Mouse (Mus musculus) left cerebral cortex, adult 18-20 months (tissue): ENCODE data around the gene Dusp2. TPM values are rescaled to one million over a fixed set of nuclear protein-coding genes. Genes with fewer than 3 reads are reported as not detected.

Experiments
- DNase-seq, 2 experiments: peaks; one replicate each; pipeline ENCODE4 v3.0.0; 2021 to 2022; ENCODE audit warnings: low spot score in 2 of 2, mixed read lengths in 1 of 2
- total RNA-seq, 2 experiments: library from RNA; stranded (reverse); gene quantifications; 2 replicates each; pipeline ENCODE4 v1.2.3; 2021

The Dusp2 gene
- total RNA-seq, 2 experiments from 2014 or later = 2.1 to 2.6 TPM

- no peak for DNase-seq
These were observed 13.2 kb upstream of the Dusp2 start for GRCm38 (mm10) chr2:127322671-127323285.

- no peak for DNase-seq
These were observed 12.3 kb upstream of the Dusp2 start for GRCm38 (mm10) chr2:127323667-127324066.

- DNase-seq = no peak
These were observed 11.5 kb upstream of the Dusp2 start for GRCm38 (mm10) chr2:127324456-127324855.

- DNase-seq = no peak
These were observed 7.7 kb upstream of the Dusp2 start for GRCm38 (mm10) chr2:127328090-127328851.

GRCm38 (mm10) chr2:127332807-127333570 is 3.0 kb upstream of the Dusp2 start:
- DNase-seq = peak in 1 of 2 experiments; percentile 28

- DNase-seq = no peak
These were observed 1.9 kb upstream of the Dusp2 start for GRCm38 (mm10) chr2:127333945-127334603.

- DNase-seq = no peak
These were observed 849 bp upstream of the Dusp2 start for GRCm38 (mm10) chr2:127335078-127335541.

GRCm38 (mm10) chr2:127336497-127336832 is 506 bp downstream of the Dusp2 start:
- no peak for DNase-seq

- no peak for DNase-seq
These were observed 926 bp downstream of the Dusp2 start for GRCm38 (mm10) chr2:127336885-127337284.

GRCm38 (mm10) chr2:127337531-127337930 is 1.6 kb downstream of the Dusp2 start:
- DNase-seq = peak; percentile 23 to 39

- no peak for DNase-seq
These were observed 2.1 kb downstream of the Dusp2 start for GRCm38 (mm10) chr2:127338012-127338411.

- DNase-seq = no peak
These were observed 2.5 kb downstream of the Dusp2 start, which contains the start of gene Astl for GRCm38 (mm10) chr2:127338416-127338815. TSS of gene Astl (plus strand) at chr2:127338639.

- DNase-seq = no peak
These were observed 2.9 kb downstream of the Dusp2 start for GRCm38 (mm10) chr2:127338833-127339232.

- no peak for DNase-seq
These were observed 3.3 kb downstream of the Dusp2 start for GRCm38 (mm10) chr2:127339262-127339661.

- peak; percentile 50 to 57 for DNase-seq
These were observed 5.2 kb downstream of the Dusp2 start for GRCm38 (mm10) chr2:127341159-127341558.

GRCm38 (mm10) chr2:127346334-127346733 is 10.4 kb downstream of the Dusp2 start:
- DNase-seq = no peak

GRCm38 (mm10) chr2:127347147-127347985 is 11.4 kb downstream of the Dusp2 start:
- DNase-seq = no peak

- no peak for DNase-seq
These were observed 17.9 kb downstream of the Dusp2 start for GRCm38 (mm10) chr2:127353881-127354280.

- peak; percentile 83 to 89 for DNase-seq
These were observed 26.7 kb downstream of the Dusp2 start, which contains the start of gene Adra2b for GRCm38 (mm10) chr2:127362459-127363281. TSS of gene Adra2b (plus strand) at chr2:127363208.
